In genomic region chr10:107872542-107872941, GRCm38 (mm10) we compare ENCODE assay signal across 26 mouse cellular contexts. TPM values are rescaled to one million over a fixed set of nuclear protein-coding genes. Genes with fewer than 3 reads are reported as not detected.
DNase-seq lines count a peak whose midpoint lies in the region; ATAC-seq lines count a peak whose summit lies in the region.
"Had no signal": no experiment of that assay in that cellular context is flagged by ENCODE, and none has a peak within 500 bp of the region (broad histone marks: within the 10 kb centered on the region; RNA-seq: fewer than 3 reads in every experiment).

No protein-coding gene starts in this region.

- 91% methylated on average over 5 of the region's 5 CpGs for WGBS in midbrain, embryonic 11.5 days
- WGBS in midbrain, embryonic 14.5 days: 95% methylated on average over 5 of the region's 5 CpGs
- 95% methylated on average over 5 of the region's 5 CpGs for WGBS in hindbrain, embryonic 16.5 days

- H3K4me2 ChIP-seq in midbrain, embryonic 11.5 days: no peak overlapping the region
- no peak overlapping the region for H3K4me2 ChIP-seq in midbrain, embryonic 14.5 days (ENCODE audit: low read length)
- H3K4me2 ChIP-seq in hindbrain, embryonic 16.5 days (ENCODE audit: low read length): no peak overlapping the region
- H3K4me2 ChIP-seq: forebrain, embryonic 15.5 days; hindbrain, embryonic 13.5 days; liver, embryonic 13.5 days; midbrain, embryonic 12.5 days had no signal

- H3K9me3 ChIP-seq in midbrain, embryonic 11.5 days (ENCODE audit: control insufficient read depth, low read length): no peaks in the 10 kb centered on the region
- no peaks in the 10 kb centered on the region for H3K9me3 ChIP-seq in midbrain, embryonic 14.5 days (ENCODE audit: control insufficient read depth, low read length)
- no peaks in the 10 kb centered on the region for H3K9me3 ChIP-seq in hindbrain, embryonic 16.5 days (ENCODE audit: control insufficient read depth, low read length)
- H3K9me3 ChIP-seq: embryonic facial prominence, embryonic 10.5 days; forebrain, embryonic 15.5 days; hindbrain, embryonic 13.5 days; liver, embryonic 13.5 days; midbrain, embryonic 12.5 days had no signal

- H3K4me1 ChIP-seq in midbrain, embryonic 11.5 days (ENCODE audit: control insufficient read depth, insufficient read depth, low read length): no peaks in the 10 kb centered on the region
- no peaks in the 10 kb centered on the region for H3K4me1 ChIP-seq in midbrain, embryonic 14.5 days (ENCODE audit: control insufficient read depth, insufficient read depth, low read length)
- no peaks in the 10 kb centered on the region for H3K4me1 ChIP-seq in hindbrain, embryonic 16.5 days (ENCODE audit: control insufficient read depth, insufficient read depth, low read depth, low read length)
- H3K4me1 ChIP-seq: forebrain, embryonic 15.5 days; liver, embryonic 13.5 days; midbrain, embryonic 12.5 days had no signal

- no peaks in the 10 kb centered on the region for H3K27me3 ChIP-seq in midbrain, embryonic 11.5 days (ENCODE audit: control insufficient read depth, insufficient read depth, low read length)
- H3K27me3 ChIP-seq in midbrain, embryonic 14.5 days (ENCODE audit: control insufficient read depth, insufficient read depth, low read length): no peaks in the 10 kb centered on the region
- H3K27me3 ChIP-seq in hindbrain, embryonic 16.5 days (replicated peaks; ENCODE audit: control insufficient read depth, insufficient read depth, low read length): no peaks in the 10 kb centered on the region
- H3K27me3 ChIP-seq: forebrain, embryonic 15.5 days; hindbrain, embryonic 13.5 days; liver, embryonic 13.5 days; midbrain, embryonic 12.5 days had no signal

- no peak overlapping the region for H3K9ac ChIP-seq in midbrain, embryonic 11.5 days (ENCODE audit: low read length)
- H3K9ac ChIP-seq in midbrain, embryonic 14.5 days (replicated peaks; ENCODE audit: low read length): no peak overlapping the region
- H3K9ac ChIP-seq in hindbrain, embryonic 16.5 days (ENCODE audit: low read depth, low read length): no peak overlapping the region
- H3K9ac ChIP-seq: forebrain, embryonic 15.5 days; hindbrain, embryonic 13.5 days; liver, embryonic 13.5 days; midbrain, embryonic 12.5 days had no signal

- no peaks in the 10 kb centered on the region for H3K36me3 ChIP-seq in midbrain, embryonic 11.5 days (ENCODE audit: control insufficient read depth, insufficient read depth, low read length)
- no peaks in the 10 kb centered on the region for H3K36me3 ChIP-seq in midbrain, embryonic 14.5 days (ENCODE audit: control insufficient read depth, insufficient read depth, low read length)
- H3K36me3 ChIP-seq in hindbrain, embryonic 16.5 days (ENCODE audit: control insufficient read depth, insufficient read depth, low read length): no peaks in the 10 kb centered on the region
- H3K36me3 ChIP-seq: embryonic facial prominence, embryonic 10.5 days; forebrain, embryonic 15.5 days; hindbrain, embryonic 13.5 days; liver, embryonic 13.5 days; midbrain, embryonic 12.5 days had no signal

- H3K4me3 ChIP-seq in midbrain, embryonic 11.5 days (ENCODE audit: low read depth, low read length): no peak overlapping the region
- H3K4me3 ChIP-seq in midbrain, embryonic 14.5 days (replicated peaks; ENCODE audit: low read depth, low read length): no peak overlapping the region
- H3K4me3 ChIP-seq in hindbrain, embryonic 16.5 days (ENCODE audit: low read length): no peak overlapping the region
- H3K4me3 ChIP-seq: embryonic facial prominence, embryonic 10.5 days; forebrain, embryonic 15.5 days; heart, adult 2 months; hindbrain, embryonic 13.5 days; liver, embryonic 13.5 days; midbrain, embryonic 12.5 days had no signal

- DNase-seq in midbrain, embryonic 11.5 days (ENCODE audit: low spot score, missing footprints): peak; percentile 17
- DNase-seq in midbrain, embryonic 14.5 days: no peak
- peak; percentile 25 for DNase-seq in thymus, postnatal 0 days (ENCODE audit: low spot score)
- no peak for DNase-seq in cerebellum, postnatal 4 days (ENCODE audit: low spot score in 2 of 2)
- DNase-seq in layer of hippocampus, postnatal 36 days: no peak
- DNase-seq: adrenal gland, adult 8-10 months; B cell, adult 2 months; cerebellum, adult 18-20 months; cerebellum, postnatal 25 days; gastrocnemius, postnatal 14 days; heart, adult 2 months; kidney, adult 2 months; liver, embryonic 13.5 days; lung, postnatal 4 days; spleen, adult 18-20 months had no signal

- no peak overlapping the region for H3K27ac ChIP-seq in midbrain, embryonic 11.5 days (ENCODE audit: low read depth, low read length)
- H3K27ac ChIP-seq in midbrain, embryonic 14.5 days (replicated peaks; ENCODE audit: low read depth, low read length): no peak overlapping the region
- no peak overlapping the region for H3K27ac ChIP-seq in hindbrain, embryonic 16.5 days (ENCODE audit: low read depth, low read length)
- H3K27ac ChIP-seq: embryonic facial prominence, embryonic 10.5 days; forebrain, embryonic 15.5 days; heart, adult 2 months; hindbrain, embryonic 13.5 days; kidney, postnatal 0 days; liver, embryonic 13.5 days; midbrain, embryonic 12.5 days had no signal

- no peak for ATAC-seq in midbrain, embryonic 11.5 days (ENCODE audit: low FRiP score)
- no peak for ATAC-seq in midbrain, embryonic 14.5 days (ENCODE audit: low FRiP score, low TSS enrichment)
- peak; percentile 91 to 92 for ATAC-seq in hematopoietic stem cell, adult 5-6 weeks (replicated peaks in 1 of 2; ENCODE audit: insufficient read depth in 1 of 2, low FRiP score in 2 of 2, low TSS enrichment in 1 of 2, low read depth in 1 of 2, poor library complexity in 2 of 2, severe bottlenecking in 2 of 2)
- ATAC-seq in hindbrain, embryonic 16.5 days: no peak
- ATAC-seq: activated CD4-positive, CD25-positive, alpha-beta regulatory T cell, adult 4 months; forebrain, embryonic 15.5 days had no signal

RNA-seq across cellular contexts. Expression of gene Otogl, which starts 39.4 kb away (rescaled TPM):
- 0.01 TPM in 1 of 2 replicates, not detected in the other for polyA plus RNA-seq in midbrain, embryonic 11.5 days (2014; fragmentation: Nextera tagmentation; extraction: Ambion mirVana)
- polyA plus RNA-seq in midbrain, embryonic 14.5 days (2014; fragmentation: Nextera tagmentation; extraction: Ambion mirVana): 0.03 and 0.07 TPM in 2 replicates
- total RNA-seq in hematopoietic stem cell, adult 5-6 weeks (2017): 0.13 TPM in 1 of 2 replicates, not detected in the other
- polyA plus RNA-seq in thymus, postnatal 0 days (2015; fragmentation: Nextera tagmentation; extraction: Ambion mirVana): 0.04 TPM in 1 of 2 replicates, not detected in the other
- under 1 TPM; 0.27 to 0.30 TPM for total RNA-seq in layer of hippocampus, postnatal 36 days (2021)
- polyA plus RNA-seq in hindbrain, embryonic 16.5 days (2015; fragmentation: Nextera tagmentation; extraction: Ambion mirVana): 0.04 and 0.06 TPM in 2 replicates
- total RNA-seq: MEL; monocyte, adult 5-6 weeks had no signal
- polyA plus RNA-seq: activated CD4-positive, CD25-positive, alpha-beta regulatory T cell, adult 4 months; midbrain, embryonic 12.5 days; neural tube, embryonic 11.5 days had no signal

Comparison
In these comparisons a context has a peak if more than half of its experiments do, and no peak if none do; other contexts are left out.
1. DNase-seq: peak in midbrain, embryonic 11.5 days (single experiment) and thymus, postnatal 0 days (single experiment); none in midbrain, embryonic 14.5 days (single experiment), cerebellum, postnatal 4 days (0 of 2) and layer of hippocampus, postnatal 36 days (0 of 2).
2. ATAC-seq: peak in hematopoietic stem cell, adult 5-6 weeks (2 of 2); none in midbrain, embryonic 11.5 days (single experiment), midbrain, embryonic 14.5 days (single experiment) and hindbrain, embryonic 16.5 days (single experiment).